Mouse (Mus musculus) limb, embryonic 13.5 days (tissue): ENCODE measurements at regions not wholly inside any gene's neighbourhood (a gene's known extent, or its start where the extent isn't known, plus 50 kb on each side); places are given as distances from the start of the nearest gene placed in this dataset.

ENCODE experiments used
- ATAC-seq: fragments of 200-750 bp; cut with Nextera tagmentation; 2 replicates; pipeline ENCODE4 v1.8.0; 2017; ENCODE audit warnings: low read depth, moderate number of reproducible peaks, moderate TSS enrichment; ENCODE audit not compliant: low FRiP score
- H3K27ac ChIP-seq: fragments of 300-500 bp; sonication (generic); 2 replicates; pipeline ENCODE4 v1.5.1; 2015; ENCODE audit warnings: inconsistent platforms, mild to moderate bottlenecking, moderate library complexity
- H3K27me3 ChIP-seq: fragments of 300-500 bp; sonication (generic); 2 replicates; pipeline ENCODE4 v1.6.1; 2015; ENCODE audit warnings: mild to moderate bottlenecking, inconsistent platforms
- H3K36me3 ChIP-seq: fragments of 300-500 bp; sonication (generic); 2 replicates; pipeline ENCODE4 v1.6.1; 2015; ENCODE audit warnings: inconsistent platforms, mild to moderate bottlenecking, moderate library complexity
- H3K4me1 ChIP-seq: fragments of 300-500 bp; sonication (generic); 2 replicates; pipeline ENCODE4 v1.6.1; 2015; ENCODE audit warnings: inconsistent platforms
- H3K4me2 ChIP-seq: fragments of 300-500 bp; sonication (generic); replicated peaks from 2 replicates; pipeline ENCODE4 v1.6.1; 2015; ENCODE audit warnings: inconsistent platforms, mild to moderate bottlenecking, moderate library complexity
- H3K4me3 ChIP-seq: fragments of 300-500 bp; sonication (generic); 2 replicates; pipeline ENCODE4 v1.5.1; 2015; ENCODE audit warnings: moderate library complexity, mild to moderate bottlenecking, inconsistent platforms
- H3K9ac ChIP-seq: fragments of 300-500 bp; sonication (generic); 2 replicates; pipeline ENCODE4 v1.6.1; 2015; ENCODE audit warnings: mild to moderate bottlenecking, inconsistent platforms
- H3K9me3 ChIP-seq: fragments of 300-500 bp; sonication (generic); 2 replicates; pipeline ENCODE4 v1.6.1; 2016; ENCODE audit warnings: inconsistent platforms
- WGBS: fragments of 180-500 bp; shearing (Covaris S2); methylation state at CpG from one replicate; pipeline ENCODE4 v1.1.7; 2015; 5-methylcytosine and 5-hydroxymethylcytosine counted together

GRCm38 (mm10) chr3:80205351-80205750 is 321.0 kb downstream of the Fam198b start:
- ATAC-seq = no peak
- Histone ChIP-seq H3K27ac (no peak overlapping the region), H3K9me3 (no peaks in the 10 kb centered on the region), H3K4me2 (no peak overlapping the region), H3K36me3 (no peaks in the 10 kb centered on the region), H3K27me3 (no peaks in the 10 kb centered on the region), H3K9ac (no peak overlapping the region), H3K4me3 (no peak overlapping the region), H3K4me1 (no peaks in the 10 kb centered on the region)
- WGBS = 80% methylated on average over 6 of the region's 6 CpGs

GRCm38 (mm10) chr3:80207022-80207421 is 322.7 kb downstream of the Fam198b start:
- H3K4me1 ChIP-seq = no peaks in the 10 kb centered on the region
- no peak overlapping the region for H3K27ac ChIP-seq
- no peak overlapping the region for H3K9ac ChIP-seq
- H3K27me3 ChIP-seq = no peaks in the 10 kb centered on the region
- ATAC-seq = no peak
- no peaks in the 10 kb centered on the region for H3K9me3 ChIP-seq
- H3K36me3 ChIP-seq = no peaks in the 10 kb centered on the region
- no peak overlapping the region for H3K4me3 ChIP-seq
- 49% methylated on average over 1 of the region's 1 CpGs for WGBS
- no peak overlapping the region for H3K4me2 ChIP-seq

- H3K27me3 ChIP-seq = no peaks in the 10 kb centered on the region
- H3K9me3 ChIP-seq = no peaks in the 10 kb centered on the region
Measured at GRCm38 (mm10) chr3:80208028-80208427, 323.7 kb downstream of the Fam198b start.

DNA sequence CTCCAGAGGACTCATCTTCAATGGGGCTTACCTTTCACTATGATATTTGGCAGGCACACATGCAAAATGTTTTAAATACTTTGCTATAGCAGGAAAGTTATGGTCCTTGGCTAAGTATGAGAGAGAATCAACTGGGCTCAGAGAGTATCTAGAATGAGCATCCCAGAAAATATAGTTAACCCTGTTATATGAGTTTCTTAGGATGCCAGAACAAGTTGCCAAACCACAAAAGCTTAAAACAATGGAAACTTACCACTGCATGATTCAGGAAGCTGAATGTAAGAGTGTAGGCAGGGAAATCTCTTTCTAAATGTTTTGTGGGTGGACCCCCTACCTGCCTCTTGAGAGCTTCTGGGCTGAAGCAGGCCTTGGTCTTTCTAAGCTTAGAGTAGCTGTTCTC is 325.3 kb downstream of the Fam198b start:
- Histone ChIP-seq H3K4me1 (no peaks in the 10 kb centered on the region), H3K4me2 (no peak overlapping the region), H3K36me3 (no peaks in the 10 kb centered on the region), H3K4me3 (no peak overlapping the region), H3K27ac (no peak overlapping the region), H3K9me3 (no peaks in the 10 kb centered on the region), H3K27me3 (no peaks in the 10 kb centered on the region), H3K9ac (no peak overlapping the region)
- ATAC-seq = no peak

More at GRCm38 (mm10) chr3:80208028-80208427, 323.7 kb downstream of the Fam198b start:
- no peak for ATAC-seq
- no peaks in the 10 kb centered on the region for H3K4me1 ChIP-seq
- no peak overlapping the region for H3K9ac ChIP-seq
- H3K4me3 ChIP-seq = no peak overlapping the region
- H3K36me3 ChIP-seq = no peaks in the 10 kb centered on the region
- no peak overlapping the region for H3K27ac ChIP-seq
- no peak overlapping the region for H3K4me2 ChIP-seq
- 83% methylated on average over 2 of the region's 2 CpGs for WGBS

DNA sequence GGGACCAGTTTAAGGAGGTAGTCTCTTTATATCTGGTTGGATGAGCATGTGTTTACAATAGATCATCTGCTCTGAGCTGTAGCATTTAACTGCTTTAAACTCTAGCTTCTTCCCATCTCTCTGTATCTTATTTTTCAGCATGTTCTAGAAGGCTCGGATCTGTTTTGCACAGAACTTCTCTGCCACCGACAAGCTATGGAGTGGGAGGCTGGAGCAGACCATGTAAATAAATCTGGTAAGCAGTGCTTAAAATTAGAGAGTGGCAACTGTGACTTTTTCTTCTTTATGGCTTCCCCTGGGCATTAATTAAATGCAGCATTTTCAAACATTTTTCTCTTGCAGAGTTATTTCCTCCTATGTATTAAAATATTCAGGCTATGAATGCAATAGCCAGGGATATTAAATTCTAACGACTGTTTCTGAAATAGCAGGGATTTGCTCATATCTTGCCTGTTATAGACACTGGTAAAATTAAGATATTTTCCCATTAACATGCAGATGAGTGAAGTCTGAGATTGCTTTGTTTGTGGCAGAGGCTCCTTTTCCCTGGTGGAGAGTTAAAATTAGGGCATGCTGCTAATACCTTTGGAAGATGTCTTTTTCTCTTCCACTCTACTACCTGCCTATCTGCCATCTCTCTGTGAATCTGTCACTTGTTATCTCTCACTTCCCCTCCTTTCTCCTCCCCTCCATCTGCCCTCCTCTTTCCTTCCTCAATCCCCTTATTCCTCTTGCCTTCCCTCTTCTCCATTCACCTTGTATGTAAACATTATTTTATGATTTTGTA is 327.2 kb downstream of the Fam198b start:
- no peaks in the 10 kb centered on the region for H3K27me3 ChIP-seq
- no peak for ATAC-seq
- H3K4me2 ChIP-seq = no peak overlapping the region
- H3K4me3 ChIP-seq = no peak overlapping the region
- H3K9me3 ChIP-seq = no peaks in the 10 kb centered on the region
- H3K27ac ChIP-seq = no peak overlapping the region
- H3K9ac ChIP-seq = no peak overlapping the region
- WGBS = 30% methylated on average over 3 of the region's 3 CpGs
- no peaks in the 10 kb centered on the region for H3K4me1 ChIP-seq
- no peaks in the 10 kb centered on the region for H3K36me3 ChIP-seq

- Histone ChIP-seq H3K36me3 (no peaks in the 10 kb centered on the region), H3K27me3 (no peaks in the 10 kb centered on the region), H3K4me1 (no peaks in the 10 kb centered on the region), H3K9ac (no peak overlapping the region), H3K9me3 (no peaks in the 10 kb centered on the region), H3K4me3 (no peak overlapping the region), H3K27ac (no peak overlapping the region), H3K4me2 (no peak overlapping the region)
- no peak for ATAC-seq
- 39% methylated on average over 5 of the region's 5 CpGs for WGBS
Measured at GRCm38 (mm10) chr3:80248611-80249010, 364.3 kb downstream of the Fam198b start.

GRCm38 (mm10) chr3:80249974-80250373 is 365.6 kb downstream of the Fam198b start:
- Histone ChIP-seq H3K27me3 (no peaks in the 10 kb centered on the region), H3K27ac (no peak overlapping the region), H3K9me3 (no peaks in the 10 kb centered on the region), H3K9ac (no peak overlapping the region), H3K36me3 (no peaks in the 10 kb centered on the region), H3K4me1 (no peaks in the 10 kb centered on the region), H3K4me2 (no peak overlapping the region), H3K4me3 (no peak overlapping the region)
- ATAC-seq = no peak
- 81% methylated on average over 3 of the region's 3 CpGs for WGBS

GRCm38 (mm10) chr3:80255304-80255703 is 371.0 kb downstream of the Fam198b start:
- no peaks in the 10 kb centered on the region for H3K9me3 ChIP-seq
- H3K4me3 ChIP-seq = no peak overlapping the region
- H3K36me3 ChIP-seq = no peaks in the 10 kb centered on the region
- no peak overlapping the region for H3K9ac ChIP-seq
- ATAC-seq = no peak
- H3K4me1 ChIP-seq = no peaks in the 10 kb centered on the region
- WGBS = 91% methylated on average over 3 of the region's 3 CpGs
- no peak overlapping the region for H3K4me2 ChIP-seq
- H3K27ac ChIP-seq = no peak overlapping the region
- H3K27me3 ChIP-seq = no peaks in the 10 kb centered on the region

GRCm38 (mm10) chr3:80256383-80256782 is 372.1 kb downstream of the Fam198b start:
- H3K27ac ChIP-seq = no peak overlapping the region
- H3K4me3 ChIP-seq = no peak overlapping the region
- WGBS = 89% methylated on average over 3 of the region's 3 CpGs
- H3K4me2 ChIP-seq = no peak overlapping the region
- H3K36me3 ChIP-seq = no peaks in the 10 kb centered on the region
- H3K27me3 ChIP-seq = no peaks in the 10 kb centered on the region
- no peak for ATAC-seq
- no peaks in the 10 kb centered on the region for H3K9me3 ChIP-seq
- no peak overlapping the region for H3K9ac ChIP-seq
- H3K4me1 ChIP-seq = no peaks in the 10 kb centered on the region

GRCm38 (mm10) chr3:80263095-80263494 is 378.8 kb downstream of the Fam198b start:
- 67% methylated on average over 2 of the region's 2 CpGs for WGBS
- H3K36me3 ChIP-seq = no peaks in the 10 kb centered on the region
- no peaks in the 10 kb centered on the region for H3K9me3 ChIP-seq
- H3K27me3 ChIP-seq = no peaks in the 10 kb centered on the region
- no peak for ATAC-seq
- H3K4me1 ChIP-seq = no peaks in the 10 kb centered on the region
- no peak overlapping the region for H3K4me3 ChIP-seq
- no peak overlapping the region for H3K27ac ChIP-seq
- no peak overlapping the region for H3K4me2 ChIP-seq
- H3K9ac ChIP-seq = no peak overlapping the region

DNA sequence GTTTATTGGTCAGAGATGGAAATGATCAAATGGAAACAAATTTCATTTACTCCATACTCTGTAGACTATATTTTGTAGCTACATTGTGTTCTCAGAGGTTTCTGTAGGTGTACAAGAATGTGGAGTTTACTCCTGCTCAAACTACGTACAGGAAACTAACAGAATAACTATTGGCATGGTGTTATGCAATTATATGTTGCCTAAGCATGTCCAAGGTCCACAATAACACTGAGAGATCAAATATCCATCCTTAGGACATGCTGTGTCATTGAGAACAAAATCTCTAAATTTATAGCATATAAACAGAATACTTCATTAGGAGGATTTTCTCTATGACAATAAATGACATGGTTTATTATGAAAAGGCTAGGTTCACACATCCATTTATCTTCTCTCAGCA is 400.3 kb downstream of the Fam198b start:
- ATAC-seq = no peak
- Histone ChIP-seq H3K27me3 (no peaks in the 10 kb centered on the region), H3K9me3 (no peaks in the 10 kb centered on the region), H3K27ac (no peak overlapping the region), H3K36me3 (no peaks in the 10 kb centered on the region), H3K9ac (no peak overlapping the region), H3K4me3 (no peak overlapping the region), H3K4me1 (no peaks in the 10 kb centered on the region), H3K4me2 (no peak overlapping the region)
- WGBS = 68% methylated on average over 1 of the region's 1 CpGs

- H3K27ac ChIP-seq = no peak overlapping the region
Measured at GRCm38 (mm10) chr3:80285246-80285645, 400.9 kb downstream of the Fam198b start.

DNA sequence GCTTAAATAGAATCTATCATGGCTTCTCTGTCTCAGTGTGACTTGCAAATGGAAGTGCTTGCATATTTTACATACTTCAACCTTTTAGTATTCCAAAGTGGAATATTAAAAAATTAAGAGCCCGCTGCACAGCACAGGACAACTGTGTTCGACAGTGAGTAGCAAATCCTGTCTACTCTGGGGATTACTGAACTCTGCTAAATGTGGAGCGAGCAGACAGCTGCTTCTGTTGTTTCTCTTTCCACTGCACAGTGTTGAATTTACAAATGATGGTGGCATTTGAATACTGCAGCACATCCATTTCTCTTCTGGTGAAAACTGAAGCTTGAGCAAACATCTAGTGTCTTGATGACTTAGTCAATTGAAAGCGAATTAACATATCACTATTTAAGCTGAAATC is 409.2 kb downstream of the Fam198b start:
- H3K27ac ChIP-seq = no peak overlapping the region
- no peaks in the 10 kb centered on the region for H3K36me3 ChIP-seq
- no peaks in the 10 kb centered on the region for H3K27me3 ChIP-seq
- H3K4me2 ChIP-seq = no peak overlapping the region
- no peak overlapping the region for H3K4me3 ChIP-seq
- 81% methylated on average over 4 of the region's 4 CpGs for WGBS
- H3K9me3 ChIP-seq = no peaks in the 10 kb centered on the region
- ATAC-seq = no peak; the same call in 1 of the 2 replicates
- no peak overlapping the region for H3K9ac ChIP-seq
- no peaks in the 10 kb centered on the region for H3K4me1 ChIP-seq

More at GRCm38 (mm10) chr3:80285246-80285645, 400.9 kb downstream of the Fam198b start:
- H3K9me3 ChIP-seq = no peaks in the 10 kb centered on the region
- no peak overlapping the region for H3K4me3 ChIP-seq
- no peak overlapping the region for H3K9ac ChIP-seq
- H3K36me3 ChIP-seq = no peaks in the 10 kb centered on the region
- no peak overlapping the region for H3K4me2 ChIP-seq
- no peaks in the 10 kb centered on the region for H3K4me1 ChIP-seq
- WGBS = 83% methylated on average over 3 of the region's 3 CpGs
- ATAC-seq = no peak
- H3K27me3 ChIP-seq = no peaks in the 10 kb centered on the region
